Mouse (Mus musculus): Measurements from ENCODE around the gene Foxd1. TPM values are rescaled to one million over a fixed set of nuclear protein-coding genes. Genes with fewer than 3 reads are reported as not detected.

The Foxd1 gene
- polyA plus RNA-seq, 1 experiment from 2014 or later = 0.20 TPM

Other genes with a start within 250 kb of the Foxd1 start
- gene Arhgef28, start 147.8 kb upstream of the Foxd1 start, polyA plus RNA-seq (2014; fragmentation: Nextera tagmentation; extraction: Ambion mirVana) = 11.0 and 12.5 TPM in 2 replicates
- 19.9 and 22.3 TPM in 2 replicates for gene Utp15, start 91.2 kb upstream of the Foxd1 start, polyA plus RNA-seq (2014; fragmentation: Nextera tagmentation; extraction: Ambion mirVana)
- gene Ankra2, start 91.2 kb upstream of the Foxd1 start, polyA plus RNA-seq (2014; fragmentation: Nextera tagmentation; extraction: Ambion mirVana) = 18.0 and 21.0 TPM in 2 replicates
- not detected in 2 replicates for gene Gm21976, start 74.4 kb upstream of the Foxd1 start, polyA plus RNA-seq (2014; fragmentation: Nextera tagmentation; extraction: Ambion mirVana)
- 523 and 573 TPM in 2 replicates for gene Btf3, start 37.2 kb upstream of the Foxd1 start, polyA plus RNA-seq (2014; fragmentation: Nextera tagmentation; extraction: Ambion mirVana)
- 0.37 and 0.65 TPM in 2 replicates for gene Gm10320, start 137.8 kb downstream of the Foxd1 start, polyA plus RNA-seq (2014; fragmentation: Nextera tagmentation; extraction: Ambion mirVana)

Data from heart, embryonic 11.5 days (tissue).